Mouse (Mus musculus) left cerebral cortex, postnatal 36 days (tissue): ENCODE measurements around the gene Wscd1. TPM values are rescaled to one million over a fixed set of nuclear protein-coding genes. Genes with fewer than 3 reads are reported as not detected.
A peak's percentile ranks its signal among the peaks of the same experiment; 100 is the strongest.

Experiments
- DNase-seq, 2 experiments: peaks; one replicate each; pipeline ENCODE4 v3.0.0; 2021 to 2022; ENCODE audit warnings: low spot score in 2 of 2, mixed read lengths in 1 of 2
- intact Hi-C: fragments of 180-260 bp; cut with DNase I; formaldehyde crosslinking; loops from one replicate; pipeline ENCODE4 v1.15.1; 2025
- total RNA-seq, 2 experiments: library from RNA; stranded (reverse); gene quantifications; 2 replicates each; pipeline ENCODE4 v1.2.3; 2021

The Wscd1 gene
- total RNA-seq, result 10 to 100 TPM; 55.3 to 69.7 TPM

DNA sequence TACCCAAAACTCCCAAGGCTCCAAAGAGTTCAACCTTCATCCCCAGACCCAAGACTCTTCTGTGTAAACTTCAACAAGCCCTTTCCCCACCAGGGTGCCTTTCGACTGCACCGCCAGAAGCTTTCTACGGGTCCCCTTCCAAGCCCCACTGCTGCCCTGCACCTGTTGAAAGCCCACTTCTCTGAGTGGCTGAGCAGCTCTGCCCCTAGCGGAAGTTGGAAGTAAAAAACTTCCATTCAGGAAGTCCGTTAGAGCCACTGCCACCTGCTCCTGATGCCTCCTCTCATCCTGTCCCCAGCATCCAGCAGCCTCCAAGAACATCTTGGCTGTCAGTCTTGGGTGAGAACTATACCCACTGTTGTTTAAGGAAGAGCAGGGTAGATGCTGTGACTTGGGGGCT lies at the start of gene Wscd1:
TSS of gene Wscd1 (plus strand) at position 250 of the 400 bp plus-strand sequence.
- intact Hi-C loops, result loop anchor here (10.0 kb wide), 3 partner anchors 275 to 405 kb away; no protein-coding TSS in a partner anchor
- no peak for DNase-seq

DNA sequence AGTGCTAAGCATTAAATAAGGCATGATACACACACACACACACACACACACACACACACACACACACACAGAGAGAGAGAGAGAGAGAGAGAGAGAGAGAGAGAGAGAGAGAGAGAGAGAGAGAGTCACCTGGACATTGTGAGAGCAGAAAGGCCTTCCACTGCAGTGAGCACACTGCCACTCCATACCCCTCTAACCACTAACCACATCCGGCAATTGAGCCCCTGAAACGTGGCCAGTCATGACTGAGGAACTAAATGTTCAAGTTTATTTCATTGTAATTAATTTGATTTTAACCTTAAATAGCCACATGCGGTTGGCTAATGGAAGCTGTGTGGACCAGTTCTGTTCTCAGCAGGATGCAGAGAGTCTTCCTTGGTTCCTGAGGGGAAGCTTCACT lies 21.7 kb upstream of the Wscd1 start:
- intact Hi-C loops, result no loop called here
- no peak for DNase-seq

DNA sequence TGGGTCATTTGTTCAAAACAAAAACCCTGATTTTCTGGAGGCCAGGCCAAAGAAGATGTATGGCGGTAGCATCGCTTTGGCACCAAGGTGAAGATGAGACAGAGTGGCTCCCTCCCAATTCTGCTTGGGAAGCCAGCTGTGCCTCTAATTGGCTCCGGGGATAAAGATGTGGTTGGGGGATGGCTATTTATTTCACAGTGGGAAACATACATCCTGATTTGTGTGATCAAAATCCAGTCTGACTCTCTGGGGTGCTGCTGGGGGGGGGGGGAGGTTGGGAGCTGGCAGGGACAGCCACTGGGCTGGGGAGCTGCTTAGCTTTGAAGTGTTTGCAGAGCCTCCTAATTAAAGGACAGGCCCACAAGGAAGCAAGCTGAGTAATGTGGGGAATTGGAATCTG lies 20.4 kb upstream of the Wscd1 start:
- DNase-seq, result no peak
- intact Hi-C loops, result no loop called here

DNA sequence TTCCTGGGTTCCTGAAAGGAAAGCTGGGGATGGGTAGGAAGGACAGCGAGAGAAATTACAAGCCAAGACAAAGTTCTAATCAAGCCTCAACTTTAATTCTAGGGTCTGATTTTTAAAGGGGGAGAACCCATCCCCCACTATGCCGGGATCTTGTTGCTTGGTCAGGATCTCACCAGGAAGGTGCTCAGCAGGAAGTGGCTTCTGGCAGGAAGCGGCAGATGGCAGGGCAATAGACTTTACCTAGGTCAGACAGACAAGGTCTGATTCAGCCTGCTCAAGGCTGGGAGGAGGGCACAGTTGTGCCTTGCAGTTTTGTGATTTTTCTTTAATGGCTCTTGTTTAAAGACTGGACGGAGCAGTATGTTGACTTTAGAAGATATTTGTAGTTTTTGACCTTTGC lies 15.9 kb upstream of the Wscd1 start:
- intact Hi-C loops, result no loop called here
- no peak for DNase-seq

DNA sequence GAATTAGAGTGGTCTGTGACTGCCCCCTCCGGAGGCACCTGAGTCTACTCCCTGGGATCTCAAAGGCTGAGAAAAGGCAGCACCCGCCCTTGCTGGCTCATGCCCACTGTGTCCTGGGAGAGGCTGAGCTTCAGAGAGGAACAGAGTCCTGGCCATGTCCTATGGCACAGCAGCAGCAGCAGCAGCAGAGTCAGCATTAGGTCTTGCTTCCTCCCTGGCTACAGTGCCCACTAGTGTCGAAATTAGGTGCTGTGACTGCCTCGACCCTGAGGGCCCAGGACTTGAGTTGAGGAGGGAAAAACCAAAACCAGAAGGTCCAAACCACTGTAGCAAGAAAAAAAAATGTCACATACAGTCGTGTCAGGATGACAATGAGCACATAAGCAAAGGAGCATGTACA lies 12.6 kb upstream of the Wscd1 start:
- intact Hi-C loops, result no loop called here
- no peak for DNase-seq

DNA sequence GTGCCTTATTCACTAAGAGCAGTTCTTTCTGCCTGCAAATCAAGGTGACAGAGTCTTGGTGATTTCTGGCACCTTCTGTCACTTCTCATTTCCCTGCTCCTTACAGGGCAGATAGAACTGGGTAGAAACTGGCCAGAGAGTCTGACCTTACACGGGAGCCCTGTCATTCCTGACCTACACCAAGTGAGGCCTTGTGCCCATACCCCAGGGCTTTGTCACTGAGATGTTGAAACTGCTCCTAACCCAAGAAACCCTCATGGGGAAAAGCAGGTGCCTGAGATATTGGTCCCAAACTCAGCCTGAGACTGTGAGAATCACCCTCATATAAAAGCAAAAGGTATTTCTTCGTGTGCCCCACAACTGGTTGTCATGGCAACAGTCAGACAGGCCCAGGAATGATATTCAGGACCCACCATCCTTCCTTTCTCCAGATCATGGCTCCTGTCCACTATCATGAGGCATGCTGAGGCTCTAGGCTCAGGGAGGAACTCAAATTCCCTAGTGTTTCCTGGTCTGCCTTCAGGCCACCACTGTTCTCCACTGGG lies 11.1 kb upstream of the Wscd1 start:
- intact Hi-C loops, result no loop called here

DNA sequence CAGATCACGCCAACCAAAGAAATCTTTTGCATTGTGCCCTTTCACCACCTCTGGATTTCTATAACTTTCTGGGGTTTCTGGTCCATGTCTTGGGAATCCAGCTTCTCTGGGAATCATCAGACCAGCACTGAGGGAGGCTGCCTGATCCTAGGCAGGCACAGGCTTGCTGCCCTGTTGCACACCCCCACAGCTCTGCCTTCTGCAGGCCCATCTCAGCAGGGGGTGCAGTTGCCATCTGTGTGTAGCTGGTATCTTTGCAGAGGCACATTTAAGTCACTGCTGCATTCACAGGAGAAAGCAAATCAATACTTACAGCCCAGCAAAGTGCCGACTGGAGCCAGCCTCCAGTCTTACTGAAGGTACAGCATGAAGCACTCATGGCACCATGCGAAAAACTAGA lies 3.8 kb upstream of the Wscd1 start:
- DNase-seq, result peak; percentile 24 to 57
- intact Hi-C loops, result loop anchor here (10.0 kb wide), 1 partner anchor 401 kb away; no protein-coding TSS in a partner anchor

More for the DNA sequence above, 11.1 kb upstream of the Wscd1 start:
- DNase-seq, result no peak

DNA sequence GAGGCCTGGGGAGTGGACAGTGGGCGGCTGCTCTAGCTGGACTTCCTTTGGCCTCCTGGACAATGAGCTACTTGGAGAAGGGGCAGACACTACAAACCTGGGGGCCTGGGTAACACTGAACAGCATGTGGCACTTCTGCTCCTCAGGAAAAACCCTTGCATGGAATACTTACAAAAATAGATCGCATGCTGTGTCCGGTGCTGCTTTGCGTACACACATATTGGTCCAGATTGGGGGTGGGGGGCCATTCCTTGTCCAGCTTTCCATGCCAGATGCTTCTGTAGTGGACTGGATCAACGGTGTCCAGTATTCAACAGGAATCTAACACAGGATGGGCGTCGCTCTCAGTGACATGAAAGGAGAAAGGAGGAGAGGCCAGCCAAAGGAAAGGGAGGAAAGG lies 2.0 kb upstream of the Wscd1 start:
- no peak for DNase-seq
- intact Hi-C loops, result loop anchor here (10.0 kb wide), 1 partner anchor 403 kb away; no protein-coding TSS in a partner anchor

DNA sequence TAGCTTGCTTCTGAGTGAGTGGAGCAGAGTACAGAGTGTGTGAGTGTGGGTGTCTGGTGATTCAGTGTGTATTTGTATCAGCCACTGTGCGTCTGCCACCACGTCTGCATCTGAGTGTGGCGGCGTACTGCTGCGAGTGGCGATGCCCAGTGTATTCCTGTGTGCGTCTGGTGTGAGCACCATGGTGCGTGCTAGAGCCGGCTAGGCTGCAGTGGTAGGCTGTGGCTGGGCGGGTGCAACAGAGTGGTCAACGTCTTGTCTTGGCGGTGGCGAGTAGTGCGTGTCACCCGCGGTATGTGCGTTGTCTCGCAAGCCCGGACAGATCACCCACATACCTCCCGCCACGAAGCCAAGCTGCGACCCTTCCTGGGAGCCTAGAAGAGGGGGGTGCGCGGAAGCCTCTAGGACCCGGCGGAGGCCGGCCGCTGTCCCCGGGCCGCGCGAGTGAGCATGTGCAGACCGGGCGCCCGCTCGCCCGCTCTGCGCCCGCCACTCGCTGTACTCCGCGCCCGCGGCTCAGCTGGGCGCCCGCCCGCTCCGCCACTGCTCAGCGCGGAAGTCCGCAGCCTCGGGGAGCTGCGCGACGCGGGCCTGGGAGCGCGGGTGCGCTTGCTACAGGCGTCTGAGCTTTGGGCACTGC lies 934 bp downstream of the Wscd1 start:
- peak; percentile 76 to 78 for DNase-seq
- intact Hi-C loops, result loop anchor here (10.0 kb wide), 2 partner anchors 274 to 316 kb away; no protein-coding TSS in a partner anchor

DNA sequence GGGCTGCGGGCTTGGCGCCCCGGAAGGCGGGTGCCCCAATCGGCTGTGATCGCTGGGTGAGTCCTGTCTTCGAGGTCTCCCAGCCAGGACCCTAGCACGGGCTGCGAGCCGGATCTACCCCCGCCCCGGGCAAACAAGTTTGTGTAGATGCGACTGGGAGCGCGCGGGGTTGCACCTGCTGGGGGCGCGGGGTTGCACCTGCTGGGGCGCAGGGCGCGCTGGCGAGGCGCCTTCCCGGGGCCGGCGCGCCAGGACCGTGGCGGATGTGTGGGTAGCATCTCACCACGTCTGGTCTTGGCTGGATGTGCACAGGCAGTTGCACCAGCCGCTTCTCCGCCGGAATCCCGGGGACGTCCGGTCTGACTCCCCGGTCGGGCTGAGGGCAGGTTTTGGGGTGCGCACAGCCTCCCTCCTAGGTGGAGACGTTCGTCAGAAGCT lies 1.5 kb downstream of the Wscd1 start:
- intact Hi-C loops, result loop anchor here (10.0 kb wide), 2 partner anchors 274 to 316 kb away; no protein-coding TSS in a partner anchor
- DNase-seq, result no peak

DNA sequence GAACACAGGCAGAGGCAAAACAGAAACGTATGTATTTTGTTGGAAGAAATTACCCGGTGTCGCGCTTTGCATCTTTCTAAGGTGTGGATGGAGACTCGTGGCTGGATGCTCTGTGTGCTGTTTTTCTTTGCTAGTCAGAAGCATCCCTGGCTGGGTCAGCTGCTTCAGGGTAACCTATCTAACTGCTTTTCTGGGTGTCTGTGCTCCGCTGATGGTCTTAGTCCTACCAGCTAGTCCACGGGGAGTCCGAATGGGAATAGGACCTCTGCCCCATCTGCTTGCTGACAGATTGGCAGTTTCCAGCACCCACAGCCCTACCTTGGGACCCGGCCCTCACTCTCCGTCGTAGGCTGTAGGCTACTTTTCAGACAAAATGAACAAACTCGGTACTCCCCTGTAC lies 2.0 kb downstream of the Wscd1 start:
- intact Hi-C loops, result loop anchor here (10.0 kb wide), 2 partner anchors 273 to 317 kb away; no protein-coding TSS in a partner anchor
- no peak for DNase-seq

DNA sequence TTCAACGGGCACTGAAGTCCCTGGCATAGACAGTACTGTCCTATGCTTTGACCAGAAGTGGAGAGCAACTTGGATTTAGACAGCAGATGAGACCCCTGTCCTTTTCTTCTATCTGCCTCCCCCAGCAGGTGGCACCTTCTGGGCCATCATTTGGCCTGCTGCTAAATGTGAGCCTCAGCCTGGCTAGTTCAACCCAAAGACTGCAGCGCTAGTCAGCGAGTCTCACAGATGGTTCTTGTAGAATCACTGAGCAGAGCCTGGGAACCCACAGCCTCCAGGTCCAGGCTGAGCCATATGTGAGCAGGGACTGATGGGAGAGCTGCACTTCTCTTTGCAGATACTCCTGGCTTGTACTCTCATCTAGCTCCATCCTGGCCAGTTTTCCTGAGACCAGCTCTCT lies 2.9 kb downstream of the Wscd1 start:
- intact Hi-C loops, result loop anchor here (10.0 kb wide), 2 partner anchors 272 to 318 kb away; no protein-coding TSS in a partner anchor
- no peak for DNase-seq

DNA sequence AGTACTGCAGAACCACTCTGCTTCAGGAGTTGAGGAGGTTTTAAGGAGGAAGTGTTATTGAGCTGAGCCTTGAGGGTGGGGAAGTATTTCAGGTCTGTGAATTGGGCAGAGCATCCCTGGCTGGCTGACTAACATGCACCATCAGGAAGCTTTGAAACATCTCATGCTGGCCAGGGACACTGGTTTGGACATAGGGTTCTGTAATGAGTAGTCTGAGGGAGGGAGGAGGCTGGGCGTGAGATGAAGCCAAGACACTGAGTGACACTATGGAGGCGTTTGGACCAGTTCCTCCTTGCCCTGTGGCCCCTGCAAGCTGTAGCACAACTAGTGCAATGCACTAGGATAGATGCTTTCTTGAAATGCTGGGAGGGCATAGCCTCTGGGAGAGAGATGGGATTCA lies 5.4 kb downstream of the Wscd1 start:
- no peak for DNase-seq
- intact Hi-C loops, result loop anchor here (10.0 kb wide), 2 partner anchors 270 to 320 kb away; no protein-coding TSS in a partner anchor

DNA sequence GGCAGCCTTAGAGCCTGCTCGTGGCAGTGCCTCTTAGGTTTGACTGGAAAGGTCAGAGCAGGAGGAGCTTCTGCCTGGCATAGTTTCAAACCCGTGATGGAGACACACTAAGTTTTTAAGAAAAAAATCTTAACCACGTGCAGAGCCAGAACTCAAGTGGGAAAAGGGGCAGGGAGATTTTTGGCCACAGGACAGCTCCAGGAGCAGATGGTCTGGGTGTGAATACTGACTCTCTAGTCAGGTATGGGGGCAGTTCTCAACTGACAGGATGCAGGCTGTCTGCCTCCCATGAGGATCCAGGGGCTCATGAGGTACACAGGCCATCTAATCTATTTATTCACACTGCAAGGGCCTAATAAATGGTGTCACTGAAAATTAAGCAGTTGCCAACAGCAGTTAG lies 6.6 kb downstream of the Wscd1 start:
- intact Hi-C loops, result loop anchor here (10.0 kb wide), 2 partner anchors 268 to 322 kb away; no protein-coding TSS in a partner anchor
- DNase-seq, result no peak

DNA sequence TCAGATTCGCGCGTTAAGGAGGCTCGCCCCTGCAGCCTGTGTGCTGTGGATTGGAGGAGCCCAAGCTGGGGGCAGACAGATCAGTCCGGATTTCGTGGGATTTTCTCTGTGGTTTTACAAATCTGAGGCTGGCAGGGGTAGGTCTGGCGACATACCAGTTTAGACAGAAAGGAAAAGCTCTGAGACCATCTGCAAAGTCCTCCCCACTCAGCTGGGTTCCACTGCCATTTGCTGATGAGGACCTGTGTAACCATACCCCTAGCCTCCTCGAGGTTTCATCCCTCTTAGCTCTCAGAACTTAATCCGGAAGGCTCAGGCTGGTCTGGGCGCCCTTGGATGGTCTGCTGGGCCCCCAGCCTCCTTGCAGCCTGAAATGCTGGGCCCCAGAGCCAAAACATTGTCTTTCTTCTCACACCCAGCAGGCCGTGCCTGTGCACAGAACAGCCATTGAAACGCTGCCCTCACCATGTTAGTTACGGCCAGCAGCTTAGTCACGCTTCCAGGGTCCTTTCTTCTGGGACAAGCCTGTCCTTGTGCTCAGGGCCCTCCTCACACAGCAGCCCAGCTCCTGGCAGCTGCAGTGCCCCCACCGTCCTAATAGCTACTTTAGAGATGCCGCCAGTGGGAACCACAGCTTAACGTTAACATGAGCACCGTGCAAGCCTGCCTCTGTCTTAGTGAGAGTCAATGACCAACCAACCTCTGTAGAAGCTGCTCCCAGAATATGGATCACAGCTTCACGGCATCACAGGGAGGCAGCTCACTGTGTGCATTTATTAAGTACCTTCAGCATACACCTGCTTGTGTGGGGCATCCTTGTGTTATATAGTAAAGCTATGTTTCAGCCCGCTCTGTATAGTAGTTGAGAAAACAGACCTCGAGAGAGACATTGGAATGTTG lies 8.7 kb downstream of the Wscd1 start:
- intact Hi-C loops, result loop anchor here (10.0 kb wide), 2 partner anchors 266 to 324 kb away; no protein-coding TSS in a partner anchor
- peak; percentile 45 to 55 for DNase-seq

DNA sequence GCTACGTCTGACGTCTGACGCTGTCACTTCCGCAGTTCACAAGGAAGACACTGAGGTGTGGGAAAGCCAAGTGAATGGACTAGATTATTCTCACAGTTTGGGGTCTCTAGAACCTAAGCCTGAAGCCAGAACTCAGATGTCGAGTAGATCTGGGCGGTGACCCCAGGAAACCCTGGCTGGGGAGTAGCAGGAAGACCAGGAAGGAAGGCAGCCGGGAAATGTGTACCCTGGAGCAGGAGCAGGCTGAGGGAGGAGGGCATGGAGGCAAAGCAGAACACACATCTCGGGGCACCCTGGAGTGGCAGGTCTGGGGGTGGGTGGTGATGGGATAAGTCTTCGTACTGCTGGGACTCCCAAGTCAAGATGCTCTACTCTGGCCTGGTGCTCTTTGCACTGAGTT lies 11.3 kb downstream of the Wscd1 start:
- intact Hi-C loops, result no loop called here
- DNase-seq, result no peak

DNA sequence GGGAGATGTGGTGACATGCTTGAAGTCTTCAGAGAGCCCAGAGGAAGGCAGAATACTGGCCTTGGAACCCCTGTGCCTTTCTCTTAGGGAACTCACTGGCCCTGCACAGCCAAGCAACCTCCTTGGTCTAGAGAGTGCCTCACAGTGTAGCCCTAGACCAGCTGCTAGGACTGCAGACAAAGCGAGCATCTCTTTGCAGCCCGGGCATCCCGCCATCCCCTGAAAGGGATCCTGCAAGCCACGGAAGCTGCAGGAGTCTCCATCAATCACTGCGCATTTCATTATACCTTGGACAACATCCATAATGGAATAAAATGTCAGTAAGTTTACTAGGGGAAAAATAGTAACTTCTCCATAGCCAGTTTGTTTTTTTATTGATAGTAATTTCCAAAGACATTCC lies 13.4 kb downstream of the Wscd1 start:
- DNase-seq, result no peak
- intact Hi-C loops, result no loop called here

DNA sequence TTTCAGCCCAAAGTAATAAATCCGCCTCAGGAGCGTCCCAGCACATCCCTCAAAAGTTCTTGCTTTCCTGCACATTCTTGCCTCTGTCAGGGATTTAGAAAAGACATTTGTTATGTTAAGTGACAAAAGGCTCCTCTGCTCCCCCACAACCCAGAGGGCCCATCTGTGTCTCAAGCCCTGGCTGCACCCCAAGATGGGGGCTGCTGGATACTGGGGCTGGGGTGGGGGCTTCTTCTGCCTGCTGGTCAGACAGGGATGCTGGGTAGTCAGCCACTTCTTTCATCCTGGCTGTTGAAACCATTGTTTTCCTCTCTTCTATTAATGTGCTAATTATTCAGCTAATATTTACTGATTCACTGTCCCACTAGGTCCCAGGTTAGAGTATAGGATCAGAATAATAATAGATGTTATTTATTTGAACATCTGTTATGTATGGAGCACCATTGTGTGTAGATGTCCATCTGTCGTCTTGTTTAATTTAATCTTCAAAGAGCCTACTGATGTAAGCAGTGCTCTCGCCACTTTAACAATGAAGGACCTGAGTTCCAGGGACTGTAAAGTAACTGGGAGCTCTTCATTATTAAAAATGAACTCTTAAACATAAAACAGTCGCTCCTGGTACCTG lies 14.0 kb downstream of the Wscd1 start:
- intact Hi-C loops, result no loop called here
- no peak for DNase-seq

DNA sequence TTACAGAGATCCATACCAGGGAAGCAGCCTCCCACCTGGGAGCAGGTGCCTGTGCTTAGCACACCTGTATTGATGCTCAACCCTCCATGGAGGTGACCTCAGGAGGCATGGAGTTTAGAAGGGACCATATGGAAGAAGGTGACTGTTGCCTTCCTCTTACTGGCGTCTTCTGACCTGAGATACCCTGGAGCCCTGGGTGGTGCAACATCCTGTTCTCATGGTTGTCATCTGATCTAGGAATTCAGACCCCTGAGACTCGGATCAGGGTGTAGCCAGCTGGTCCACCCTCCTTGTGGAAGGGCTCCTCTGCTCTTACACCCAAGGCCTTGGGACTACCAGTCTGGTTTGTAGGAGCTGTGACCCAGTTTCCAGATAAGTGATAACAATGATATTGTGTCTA lies 15.0 kb downstream of the Wscd1 start:
- intact Hi-C loops, result no loop called here
- no peak for DNase-seq

DNA sequence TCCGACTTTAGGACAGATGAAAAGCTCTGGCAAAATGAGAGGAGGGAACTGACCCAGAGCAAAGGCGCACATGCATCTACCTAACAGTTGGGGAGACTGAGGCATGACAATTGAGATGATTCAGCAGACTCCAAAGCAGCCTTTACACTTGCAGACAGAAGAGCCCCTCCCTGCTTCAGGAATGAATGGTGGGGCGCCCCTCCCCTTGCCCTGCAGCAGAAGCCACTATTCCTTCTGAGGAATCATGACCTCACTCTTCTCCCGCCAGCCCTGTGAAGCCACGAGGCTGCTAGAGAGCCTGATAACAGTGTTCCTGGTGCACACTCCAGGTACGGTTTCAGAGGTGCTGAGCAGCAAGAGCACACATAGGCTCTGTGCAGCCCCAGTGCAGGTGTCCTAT lies 15.6 kb downstream of the Wscd1 start:
- no peak for DNase-seq
- intact Hi-C loops, result no loop called here
